Mouse (Mus musculus) liver, embryonic 14.5 days (tissue): Measurements from ENCODE around the gene Mgat5.

Experiments used
- CTCF ChIP-seq: IDR thresholded peaks from 2 replicates; pipeline ENCODE4 v1.5.1; 2016; ENCODE audit warnings: antibody characterized with exemption, low read depth, control low read depth
- EP300 ChIP-seq: IDR thresholded peaks from 2 replicates; pipeline ENCODE4 v1.6.1; 2016; ENCODE audit warnings: antibody characterized with exemption, low read depth

- TF ChIP-seq CTCF, result no peak
- no peak for TF ChIP-seq EP300
These were observed 212.2 kb downstream of the Mgat5 start for GRCm38 (mm10) chr1:127416971-127417370.
